12 mouse cellular contexts compared by ENCODE assay signal in the genomic region with DNA sequence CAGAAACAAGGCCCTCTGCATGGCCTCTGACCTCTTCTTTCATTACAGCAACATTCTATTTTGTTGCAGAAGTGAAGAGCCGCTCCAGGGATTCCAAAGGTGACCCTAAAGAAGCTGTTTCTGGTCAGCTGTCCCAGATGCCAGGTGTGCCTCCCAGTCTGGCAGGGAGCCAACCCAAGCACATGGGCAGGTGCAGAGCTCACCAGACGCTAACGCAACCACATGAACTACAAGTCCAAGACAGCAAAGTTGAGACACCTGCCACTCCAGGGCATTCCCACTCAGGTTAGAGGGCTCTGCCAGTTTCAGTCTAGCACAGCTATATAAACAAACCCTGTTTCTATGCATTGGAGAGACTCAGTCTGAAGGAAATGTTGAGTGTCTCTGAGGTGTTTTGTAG.
DNase-seq lines count a peak whose midpoint lies in the region; ATAC-seq and TF ChIP-seq lines count a peak whose summit lies in the region.
"Had no signal": no experiment of that assay in that cellular context is flagged by ENCODE, and none has a peak within 500 bp of the region (broad histone marks: within the 10 kb centered on the region; RNA-seq: fewer than 3 reads in every experiment).

No protein-coding gene starts in this region.

- no peak overlapping the region for H3K4me2 ChIP-seq in lung, embryonic 14.5 days
- H3K4me2 ChIP-seq: heart, embryonic 15.5 days; limb, embryonic 15.5 days had no signal

- no peak overlapping the region for H3K9ac ChIP-seq in lung, embryonic 14.5 days
- H3K9ac ChIP-seq: heart, embryonic 15.5 days; limb, embryonic 15.5 days had no signal

- no peaks in the 10 kb centered on the region for H3K4me1 ChIP-seq in lung, embryonic 14.5 days (ENCODE audit: insufficient read depth)
- H3K4me1 ChIP-seq: heart, embryonic 15.5 days; limb, embryonic 15.5 days had no signal

- ATAC-seq in lung, embryonic 14.5 days (ENCODE audit: insufficient read depth): peak; percentile 40; the same call in 1 of the 2 replicates
- ATAC-seq: midbrain, embryonic 16.5 days had no signal

- no peaks in the 10 kb centered on the region for H3K27me3 ChIP-seq in lung, embryonic 14.5 days (ENCODE audit: insufficient read depth, low read length)
- H3K27me3 ChIP-seq: heart, embryonic 15.5 days; limb, embryonic 15.5 days had no signal

- intact Hi-C loops in left cerebral cortex, postnatal 4 days (cut with DNase I): no loop called here
- intact Hi-C loops in left cerebral cortex, postnatal 36 days (cut with DNase I): no loop called here

- peak; percentile 11 for DNase-seq in left cerebral cortex, postnatal 4 days
- no peak for DNase-seq in left cerebral cortex, postnatal 36 days (ENCODE audit: low spot score in 2 of 2)
- peak; percentile 38 to 39 for DNase-seq in kidney, adult 8-10 months
- DNase-seq in lung, embryonic 14.5 days: peak; percentile 51
- peak; percentile 5 for DNase-seq in testis, postnatal 14 days (ENCODE audit: low spot score)
- no peak for DNase-seq in thymus, postnatal 36 days
- no peak for DNase-seq in right cerebral cortex, postnatal 36 days (ENCODE audit: low spot score in 2 of 2)
- DNase-seq: cerebellum, adult 18-20 months had no signal

- TF ChIP-seq CTCF in lung, embryonic 14.5 days (IDR thresholded peaks at IDR 0.05; ENCODE audit: low read depth): no peak

- WGBS in lung, embryonic 14.5 days: 49% methylated on average over 3 of the region's 3 CpGs

- H3K36me3 ChIP-seq in lung, embryonic 14.5 days (ENCODE audit: insufficient read depth): no peaks in the 10 kb centered on the region
- H3K36me3 ChIP-seq: heart, embryonic 15.5 days; limb, embryonic 15.5 days had no signal

- H3K27ac ChIP-seq in lung, embryonic 14.5 days (ENCODE audit: low read depth): no peak overlapping the region
- H3K27ac ChIP-seq: heart, embryonic 15.5 days; left cerebral cortex, adult 2 months; limb, embryonic 15.5 days had no signal

- H3K9me3 ChIP-seq in lung, embryonic 14.5 days (ENCODE audit: low read depth, low read length): no peaks in the 10 kb centered on the region
- H3K9me3 ChIP-seq: heart, embryonic 15.5 days; limb, embryonic 15.5 days had no signal

- no peak overlapping the region for H3K4me3 ChIP-seq in lung, embryonic 14.5 days (ENCODE audit: low read depth, low read length)
- H3K4me3 ChIP-seq: heart, embryonic 15.5 days; left cerebral cortex, adult 2 months; limb, embryonic 15.5 days had no signal

Comparison
In these comparisons a context has a peak if more than half of its experiments do, and no peak if none do; other contexts are left out.
1. DNase-seq: peak in left cerebral cortex, postnatal 4 days (single experiment), kidney, adult 8-10 months (2 of 2), lung, embryonic 14.5 days (single experiment) and testis, postnatal 14 days (single experiment); none in left cerebral cortex, postnatal 36 days (0 of 2), thymus, postnatal 36 days (0 of 2) and right cerebral cortex, postnatal 36 days (0 of 2).